Mouse (Mus musculus): ENCODE data around the gene Tmem129.

The Tmem129 gene

GRCm38 (mm10) chr5:33635361-33635760, 22.9 kb downstream of the Tmem129 start:
- DNase-seq, result no peak

DNA sequence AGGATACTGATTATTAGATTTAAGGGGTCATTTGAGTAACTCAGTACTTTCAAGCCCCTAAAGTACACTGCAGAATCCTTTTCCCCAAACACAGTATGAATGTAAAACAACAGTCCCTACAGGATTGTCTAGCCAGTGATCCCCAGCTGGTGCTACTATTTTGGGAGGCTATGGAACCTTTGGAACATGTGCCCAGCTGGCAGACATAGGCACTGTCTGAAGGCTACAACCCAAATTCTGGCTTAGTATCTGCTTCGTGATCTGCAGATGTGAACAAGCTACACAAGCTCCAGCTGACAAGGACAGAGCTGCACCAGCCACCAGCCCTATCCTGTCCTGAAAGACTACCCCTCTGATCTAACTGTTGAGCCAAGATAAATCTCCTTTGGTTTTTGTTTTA, 25.7 kb downstream of the Tmem129 start:
- DNase-seq, result no peak

DNA sequence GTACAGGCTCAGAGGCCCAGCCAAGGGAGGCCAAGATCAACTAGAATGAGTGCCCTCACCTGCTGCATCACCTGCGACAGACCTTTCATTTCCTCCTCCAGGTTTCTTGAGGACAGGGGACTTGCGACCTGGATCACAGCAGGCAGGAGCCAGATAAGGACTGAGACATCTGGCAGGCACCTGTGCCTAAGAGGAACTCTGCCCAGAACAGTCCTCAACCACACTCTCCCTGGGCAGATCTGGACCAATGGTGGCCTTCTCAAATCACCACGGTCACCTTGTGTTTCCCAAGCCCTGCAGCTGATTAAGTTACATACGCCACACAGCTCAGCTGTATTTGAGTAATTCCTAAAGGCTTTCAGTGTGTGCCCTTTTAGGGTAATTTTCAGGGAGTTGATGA, 27.6 kb downstream of the Tmem129 start:
- DNase-seq, result peak; percentile 45

- peak; percentile 67 for DNase-seq
Observed at GRCm38 (mm10) chr5:33630061-33630460, 28.2 kb downstream of the Tmem129 start.

- peak; percentile 100 for DNase-seq
Observed at GRCm38 (mm10) chr5:33629301-33629987, 28.8 kb downstream of the Tmem129 start, which contains the start of the genes Fam53a and Gm9903. Fam53a (minus strand) TSS chr5:33629635. Gm9903 (plus strand) TSS chr5:33629925.

- DNase-seq, result no peak
Observed at GRCm38 (mm10) chr5:33628820-33629300, 29.4 kb downstream of the Tmem129 start.

DNA sequence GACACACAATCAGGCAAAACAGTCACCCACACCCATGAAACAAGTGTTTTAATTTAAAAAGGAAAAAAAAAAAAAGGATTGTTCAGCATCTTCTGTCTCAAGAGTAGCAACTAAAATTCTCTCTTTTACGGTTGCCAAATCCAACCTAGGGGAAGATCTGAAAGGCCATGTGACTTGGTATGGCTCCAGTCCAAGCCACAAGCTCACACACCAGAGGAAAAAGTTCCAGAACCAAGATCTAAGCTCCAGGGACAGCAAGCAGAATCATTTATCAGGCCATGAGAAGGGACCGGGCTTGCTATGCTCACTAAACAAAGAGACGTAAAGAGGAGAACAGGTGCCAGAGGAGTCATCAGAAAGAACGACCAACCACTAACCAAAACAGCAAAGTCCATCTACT, 30.2 kb downstream of the Tmem129 start:
- no peak for DNase-seq

- DNase-seq, result no peak
Observed at GRCm38 (mm10) chr5:33623766-33624165, 34.5 kb downstream of the Tmem129 start.

GRCm38 (mm10) chr5:33622671-33623070, 35.5 kb downstream of the Tmem129 start:
- DNase-seq, result no peak

GRCm38 (mm10) chr5:33614391-33614790, 43.8 kb downstream of the Tmem129 start:
- DNase-seq, result no peak

DNA sequence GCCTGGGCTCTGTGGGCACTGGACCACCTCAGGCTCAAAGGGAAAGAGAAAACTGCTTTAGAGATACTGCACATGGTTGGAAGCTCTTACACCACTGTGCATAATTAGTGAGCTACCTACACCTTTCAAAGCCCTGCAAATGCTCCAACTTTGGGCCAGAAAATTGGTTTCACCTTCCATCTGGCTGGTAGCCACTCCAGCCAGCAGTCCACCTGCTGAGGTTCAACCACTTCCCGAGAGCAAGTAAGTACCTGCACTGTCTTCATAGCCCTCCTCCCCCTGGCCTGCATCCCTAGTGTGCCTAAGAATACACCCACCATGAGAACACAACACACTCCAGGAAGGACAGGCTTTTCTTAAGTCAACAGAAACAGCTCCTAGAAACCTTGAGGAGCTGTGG, 46.4 kb downstream of the Tmem129 start:
- peak; percentile 45 for DNase-seq

- no peak for DNase-seq
Observed at GRCm38 (mm10) chr5:33609226-33609625, 49.0 kb downstream of the Tmem129 start.

GRCm38 (mm10) chr5:33607434-33607833, 50.8 kb downstream of the Tmem129 start:
- no peak for DNase-seq

- peak; percentile 45 for DNase-seq
Observed at GRCm38 (mm10) chr5:33606631-33607030, 51.6 kb downstream of the Tmem129 start.

DNA sequence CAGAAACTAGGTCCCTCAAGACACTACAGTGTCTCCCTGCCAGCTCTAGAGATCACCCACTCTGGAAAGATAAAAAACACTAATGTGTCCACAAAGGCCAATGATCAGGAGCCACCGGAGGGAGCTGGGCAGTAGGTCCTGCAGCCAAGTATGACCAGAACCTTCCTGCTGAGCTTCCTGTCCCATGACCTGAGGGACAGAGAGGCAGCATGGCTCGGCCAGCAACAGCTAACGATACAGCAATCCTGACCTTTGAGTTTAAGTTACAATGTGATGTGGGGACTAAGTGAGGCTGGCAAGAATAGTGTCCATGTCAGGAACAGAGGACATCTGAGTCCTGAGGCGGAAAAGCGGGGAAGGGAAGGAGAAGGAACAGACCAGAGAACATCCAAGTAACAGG, 52.9 kb downstream of the Tmem129 start:
- peak; percentile 38 for DNase-seq

Data from cerebellum, adult 11-12 months (tissue).